Mouse (Mus musculus): ENCODE data around the gene Hoxd4. TPM values are rescaled to one million over a fixed set of nuclear protein-coding genes. Genes with fewer than 3 reads are reported as not detected.

Gene Hoxd4
- total and polyA plus RNA-seq, 3 experiments: 2.6 to 10.8 (median 4.7) TPM

- TF ChIP-seq CTCF (IDR thresholded peaks at IDR 0.05; ENCODE audit: low read depth, low read length): no peak
- TF ChIP-seq GATA1 (IDR thresholded peaks at IDR 0.05; ENCODE audit: borderline replicate concordance, low read length): no peak
- no peak for TF ChIP-seq TAL1 (conservative IDR thresholded peaks at IDR 0.05; ENCODE audit: low read depth, low read length)
- no peak for TF ChIP-seq POLR2AphosphoS5 (IDR thresholded peaks at IDR 0.05; ENCODE audit: insufficient replicate concordance, low read depth, low read length)
- no peak for TF ChIP-seq GATA2 (IDR thresholded peaks at IDR 0.05; ENCODE audit: borderline replicate concordance, low read depth, low read length)
- Histone ChIP-seq H3K4me3 (ENCODE audit: low read depth, low read length) (no peak overlapping the region), H3K4me1 (ENCODE audit: insufficient read depth, low read depth, low read length) (no peaks in the 10 kb centered on the region), H3K27me3 (ENCODE audit: insufficient read depth, low read length) (peaks cover 6% of the 10 kb centered on the region; the same call in 1 of the 2 replicates), H3K9me3 (replicated peaks) (peaks cover 12% of the 10 kb centered on the region), H3K36me3 (replicated peaks) (no peaks in the 10 kb centered on the region)
- ATAC-seq (ENCODE audit: extremely low read depth, insufficient number of reproducible peaks, low FRiP score, poor library complexity, severe bottlenecking): no peak
- DNase-seq (ENCODE audit: low spot score): no peak
These were observed 6.2 kb upstream of the Hoxd4 start for GRCm38 (mm10) chr2:74705467-74706089.

- TF ChIP-seq CTCF (IDR thresholded peaks at IDR 0.05; ENCODE audit: low read depth, low read length): no peak
- TF ChIP-seq TAL1 (conservative IDR thresholded peaks at IDR 0.05; ENCODE audit: low read depth, low read length): no peak
- TF ChIP-seq GATA1 (IDR thresholded peaks at IDR 0.05; ENCODE audit: borderline replicate concordance, low read length): no peak
- no peak for TF ChIP-seq GATA2 (IDR thresholded peaks at IDR 0.05; ENCODE audit: borderline replicate concordance, low read depth, low read length)
- TF ChIP-seq POLR2AphosphoS5 (IDR thresholded peaks at IDR 0.05; ENCODE audit: insufficient replicate concordance, low read depth, low read length): no peak
- peaks cover 7% of the 10 kb centered on the region for H3K27me3 ChIP-seq (ENCODE audit: insufficient read depth, low read length)
- ATAC-seq (ENCODE audit: extremely low read depth, insufficient number of reproducible peaks, low FRiP score, poor library complexity, severe bottlenecking) (no peak), DNase-seq (ENCODE audit: low spot score) (no peak)
- no peaks in the 10 kb centered on the region for H3K4me1 ChIP-seq (ENCODE audit: insufficient read depth, low read depth, low read length)
- no peak overlapping the region for H3K4me3 ChIP-seq (ENCODE audit: low read depth, low read length)
- peaks cover 12% of the 10 kb centered on the region for H3K9me3 ChIP-seq (replicated peaks)
- H3K36me3 ChIP-seq (replicated peaks): no peaks in the 10 kb centered on the region
These were observed 5.3 kb upstream of the Hoxd4 start for GRCm38 (mm10) chr2:74706393-74706960.

GRCm38 (mm10) chr2:74707599-74707998 lies 4.1 kb upstream of the Hoxd4 start:
- TF ChIP-seq TAL1 (conservative IDR thresholded peaks at IDR 0.05; ENCODE audit: low read depth, low read length): no peak
- DNase-seq (ENCODE audit: low spot score): no peak
- Histone ChIP-seq H3K36me3 (replicated peaks) (no peaks in the 10 kb centered on the region), H3K4me3 (ENCODE audit: low read depth, low read length) (no peak overlapping the region), H3K27me3 (ENCODE audit: insufficient read depth, low read length) (peaks cover 15% of the 10 kb centered on the region), H3K9me3 (replicated peaks) (peaks cover 12% of the 10 kb centered on the region), H3K4me1 (ENCODE audit: insufficient read depth, low read depth, low read length) (no peaks in the 10 kb centered on the region)
- no peak for ATAC-seq (ENCODE audit: extremely low read depth, insufficient number of reproducible peaks, low FRiP score, poor library complexity, severe bottlenecking)

- Histone ChIP-seq H3K9me3 (replicated peaks) (peaks cover 12% of the 10 kb centered on the region), H3K27me3 (ENCODE audit: insufficient read depth, low read length) (peaks cover 20% of the 10 kb centered on the region), H3K4me1 (ENCODE audit: insufficient read depth, low read depth, low read length) (no peaks in the 10 kb centered on the region), H3K36me3 (replicated peaks) (no peaks in the 10 kb centered on the region), H3K4me3 (ENCODE audit: low read depth, low read length) (no peak overlapping the region)
- DNase-seq (ENCODE audit: low spot score): no peak
- no peak for ATAC-seq (ENCODE audit: extremely low read depth, insufficient number of reproducible peaks, low FRiP score, poor library complexity, severe bottlenecking)
- TF ChIP-seq GATA2 (IDR thresholded peaks at IDR 0.05; ENCODE audit: borderline replicate concordance, low read depth, low read length) (no peak), CTCF (IDR thresholded peaks at IDR 0.05; ENCODE audit: low read depth, low read length) (no peak), TAL1 (conservative IDR thresholded peaks at IDR 0.05; ENCODE audit: low read depth, low read length) (no peak), POLR2AphosphoS5 (IDR thresholded peaks at IDR 0.05; ENCODE audit: insufficient replicate concordance, low read depth, low read length) (no peak), GATA1 (IDR thresholded peaks at IDR 0.05; ENCODE audit: borderline replicate concordance, low read length) (no peak)
These were observed 3.1 kb upstream of the Hoxd4 start for GRCm38 (mm10) chr2:74708676-74709075.

GRCm38 (mm10) chr2:74709465-74710419 lies 2.0 kb upstream of the Hoxd4 start:
- TF ChIP-seq TAL1 (conservative IDR thresholded peaks at IDR 0.05; ENCODE audit: low read depth, low read length) (no peak), GATA1 (IDR thresholded peaks at IDR 0.05; ENCODE audit: borderline replicate concordance, low read length) (no peak), POLR2AphosphoS5 (IDR thresholded peaks at IDR 0.05; ENCODE audit: insufficient replicate concordance, low read depth, low read length) (no peak), GATA2 (IDR thresholded peaks at IDR 0.05; ENCODE audit: borderline replicate concordance, low read depth, low read length) (no peak), CTCF (IDR thresholded peaks at IDR 0.05; ENCODE audit: low read depth, low read length) (no peak)
- Histone ChIP-seq H3K27me3 (ENCODE audit: insufficient read depth, low read length) (peaks cover 27% of the 10 kb centered on the region), H3K36me3 (replicated peaks) (no peaks in the 10 kb centered on the region), H3K9me3 (replicated peaks) (peaks cover 9% of the 10 kb centered on the region), H3K4me1 (ENCODE audit: insufficient read depth, low read depth, low read length) (no peaks in the 10 kb centered on the region), H3K4me3 (ENCODE audit: low read depth, low read length) (no peak overlapping the region)
- DNase-seq (ENCODE audit: low spot score): no peak
- no peak for ATAC-seq (ENCODE audit: extremely low read depth, insufficient number of reproducible peaks, low FRiP score, poor library complexity, severe bottlenecking)

- peaks cover 33% of the 10 kb centered on the region for H3K27me3 ChIP-seq (ENCODE audit: insufficient read depth, low read length)
- DNase-seq (ENCODE audit: low spot score) (no peak), ATAC-seq (ENCODE audit: extremely low read depth, insufficient number of reproducible peaks, low FRiP score, poor library complexity, severe bottlenecking) (no peak)
- TF ChIP-seq CTCF (IDR thresholded peaks at IDR 0.05; ENCODE audit: low read depth, low read length): no peak
- no peak for TF ChIP-seq POLR2AphosphoS5 (IDR thresholded peaks at IDR 0.05; ENCODE audit: insufficient replicate concordance, low read depth, low read length)
- no peak for TF ChIP-seq GATA2 (IDR thresholded peaks at IDR 0.05; ENCODE audit: borderline replicate concordance, low read depth, low read length)
- no peak for TF ChIP-seq TAL1 (conservative IDR thresholded peaks at IDR 0.05; ENCODE audit: low read depth, low read length)
- H3K4me3 ChIP-seq (ENCODE audit: low read depth, low read length): no peak overlapping the region
- H3K4me1 ChIP-seq (ENCODE audit: insufficient read depth, low read depth, low read length): peaks cover 9% of the 10 kb centered on the region
- no peaks in the 10 kb centered on the region for H3K9me3 ChIP-seq (replicated peaks)
- H3K36me3 ChIP-seq (replicated peaks): no peaks in the 10 kb centered on the region
These were observed 693 bp upstream of the Hoxd4 start for GRCm38 (mm10) chr2:74710929-74711543.
